Mouse (Mus musculus) T-cell, adult 66 days (primary cell): ENCODE results near the gene Olfr147. TPM values are rescaled to one million over a fixed set of nuclear protein-coding genes. Genes with fewer than 3 reads are reported as not detected.

Source experiments
- total RNA-seq, 2 experiments: library from RNA; stranded (reverse); gene quantifications; 3 replicates in 1 of 2; 4 replicates in 1 of 2; pipeline ENCODE4 v1.2.4; 2023

The Olfr147 gene
- not detected for total RNA-seq

GRCm38 (mm10) chr9:38401398-38401797, at the start of gene Olfr147:
Olfr147 (plus strand) TSS chr9:38401698.

GRCm38 (mm10) chr9:38366596-38366995, 34.9 kb upstream of the Olfr147 start, which contains the start of gene Olfr250:
Olfr250 (plus strand) TSS chr9:38366896.

GRCm38 (mm10) chr9:38376786-38377185, 24.7 kb upstream of the Olfr147 start, which contains the start of gene Olfr251:
Olfr251 (plus strand) TSS chr9:38377086.

GRCm38 (mm10) chr9:38429155-38429554, 27.7 kb downstream of the Olfr147 start, which contains the start of gene Olfr901:
Olfr901 (plus strand) TSS chr9:38429455.

GRCm38 (mm10) chr9:38447352-38447751, 45.9 kb downstream of the Olfr147 start, which contains the start of gene Olfr902:
Olfr902 (plus strand) TSS chr9:38447652.

Other genes starting within 250 kb of the Olfr147 start
- not detected for gene Olfr891, start 220.9 kb upstream of the Olfr147 start, total RNA-seq
- gene Olfr893, start 193.3 kb upstream of the Olfr147 start, total RNA-seq, result not detected
- gene Olfr894, start 183.6 kb upstream of the Olfr147 start, total RNA-seq, result not detected
- not detected for gene Olfr143, start 148.9 kb upstream of the Olfr147 start, total RNA-seq
- not detected for gene Olfr895, start 133.8 kb upstream of the Olfr147 start, total RNA-seq
- gene Olfr896-ps1, start 110.6 kb upstream of the Olfr147 start, total RNA-seq, result not detected
- not detected for gene Olfr25, start 72.6 kb upstream of the Olfr147 start, total RNA-seq
- gene Olfr898, start 53.3 kb upstream of the Olfr147 start, total RNA-seq, result not detected
- gene Olfr250, start 34.8 kb upstream of the Olfr147 start, total RNA-seq, result not detected
- gene Olfr251, start 24.6 kb upstream of the Olfr147 start, total RNA-seq, result not detected
- gene Olfr901, start 27.8 kb downstream of the Olfr147 start, total RNA-seq, result not detected
- gene Olfr902, start 46.0 kb downstream of the Olfr147 start, total RNA-seq, result not detected
- not detected for gene Olfr904, start 61.4 kb downstream of the Olfr147 start, total RNA-seq
- not detected for gene Olfr905, start 69.4 kb downstream of the Olfr147 start, total RNA-seq
- not detected for gene Olfr906, start 85.4 kb downstream of the Olfr147 start, total RNA-seq
- not detected for gene Olfr907, start 94.1 kb downstream of the Olfr147 start, total RNA-seq
- gene Olfr911-ps1, start 119.9 kb downstream of the Olfr147 start, total RNA-seq, result not detected
- gene Olfr910, start 136.2 kb downstream of the Olfr147 start, total RNA-seq, result not detected
- not detected for gene Olfr912, start 178.5 kb downstream of the Olfr147 start, total RNA-seq
- not detected for gene Olfr913, start 191.1 kb downstream of the Olfr147 start, total RNA-seq
- gene Olfr914, start 203.4 kb downstream of the Olfr147 start, total RNA-seq, result not detected